Mouse (Mus musculus): ENCODE measurements around the gene Fance.

- TF ChIP-seq CTCF (IDR thresholded peaks at IDR 0.05; ENCODE audit: low read depth, low read length) = no peak
- no peak for TF ChIP-seq POLR2A (IDR thresholded peaks at IDR 0.05; ENCODE audit: extremely low read depth, insufficient read depth, low read length)
Measured at GRCm38 (mm10) chr17:28331241-28332112, 18.2 kb downstream of the Fance start.

All from liver, adult 2 months (tissue).